Mouse (Mus musculus): ENCODE results near the gene Abi3bp. TPM values are rescaled to one million over a fixed set of nuclear protein-coding genes. Genes with fewer than 3 reads are reported as not detected.

Abi3bp gene
- polyA plus RNA-seq, 1 experiment from 2014 or later = 18.6 TPM

GRCm38 (mm10) chr16:56645251-56645650, 167.6 kb downstream of the Abi3bp start:
- no peak for ATAC-seq (ENCODE audit: borderline replicate concordance, extremely low read depth, low FRiP score, low TSS enrichment)
- Histone ChIP-seq H3K27ac (no peak overlapping the region), H3K27me3 (no peaks in the 10 kb centered on the region), H3K36me3 (no peaks in the 10 kb centered on the region), H3K4me2 (no peak overlapping the region), H3K9ac (no peak overlapping the region), H3K4me1 (0 out of 2 replicates have a peak, but pooled peaks cover 2% of the 10 kb centered on the region), H3K4me3 (no peak overlapping the region), H3K9me3 (no peaks in the 10 kb centered on the region)
- 16% methylated on average over 2 of the region's 2 CpGs for WGBS

GRCm38 (mm10) chr16:56646382-56647172, 168.9 kb downstream of the Abi3bp start:
- no peaks in the 10 kb centered on the region for H3K9me3 ChIP-seq
- no peaks in the 10 kb centered on the region for H3K36me3 ChIP-seq
- no peak overlapping the region for H3K4me2 ChIP-seq
- whole genome bisulfite sequencing = 42% methylated on average over 7 of the region's 7 CpGs
- no peak overlapping the region for H3K27ac ChIP-seq
- no peak overlapping the region for H3K9ac ChIP-seq
- no peaks in the 10 kb centered on the region for H3K27me3 ChIP-seq
- ATAC-seq (ENCODE audit: borderline replicate concordance, extremely low read depth, low FRiP score, low TSS enrichment) = no peak
- H3K4me1 ChIP-seq = 0 out of 2 replicates have a peak, but pooled peaks cover 2% of the 10 kb centered on the region
- H3K4me3 ChIP-seq = no peak overlapping the region

GRCm38 (mm10) chr16:56655193-56655910, 177.7 kb downstream of the Abi3bp start:
- Histone ChIP-seq H3K36me3 (no peaks in the 10 kb centered on the region), H3K9ac (no peak overlapping the region), H3K27me3 (no peaks in the 10 kb centered on the region), H3K9me3 (no peaks in the 10 kb centered on the region), H3K4me3 (no peak overlapping the region), H3K27ac (no peak overlapping the region), H3K4me2 (no peak overlapping the region), H3K4me1 (no peaks in the 10 kb centered on the region)
- 72% methylated on average over 12 of the region's 12 CpGs for whole genome bisulfite sequencing
- no peak for ATAC-seq (ENCODE audit: borderline replicate concordance, extremely low read depth, low FRiP score, low TSS enrichment)

- Histone ChIP-seq H3K27ac (no peak overlapping the region), H3K36me3 (no peaks in the 10 kb centered on the region), H3K9ac (no peak overlapping the region), H3K4me2 (no peak overlapping the region), H3K4me3 (no peak overlapping the region), H3K27me3 (no peaks in the 10 kb centered on the region), H3K9me3 (no peaks in the 10 kb centered on the region), H3K4me1 (no peaks in the 10 kb centered on the region)
- no peak for ATAC-seq (ENCODE audit: borderline replicate concordance, extremely low read depth, low FRiP score, low TSS enrichment)
These were observed 181.2 kb downstream of the Abi3bp start for GRCm38 (mm10) chr16:56658866-56659265.

GRCm38 (mm10) chr16:56669520-56669919, 191.8 kb downstream of the Abi3bp start:
- H3K4me2 ChIP-seq = no peak overlapping the region
- no peaks in the 10 kb centered on the region for H3K36me3 ChIP-seq
- no peak overlapping the region for H3K9ac ChIP-seq
- no peak overlapping the region for H3K4me3 ChIP-seq
- no peaks in the 10 kb centered on the region for H3K4me1 ChIP-seq
- H3K9me3 ChIP-seq = no peaks in the 10 kb centered on the region
- no peak overlapping the region for H3K27ac ChIP-seq
- ATAC-seq (ENCODE audit: borderline replicate concordance, extremely low read depth, low FRiP score, low TSS enrichment) = no peak
- H3K27me3 ChIP-seq = no peaks in the 10 kb centered on the region
- 74% methylated on average over 5 of the region's 5 CpGs for WGBS

- H3K9ac ChIP-seq = no peak overlapping the region
- H3K36me3 ChIP-seq = no peaks in the 10 kb centered on the region
- no peaks in the 10 kb centered on the region for H3K27me3 ChIP-seq
- 50% methylated on average over 8 of the region's 8 CpGs for WGBS
- H3K4me2 ChIP-seq = no peak overlapping the region
- no peak overlapping the region for H3K4me3 ChIP-seq
- H3K4me1 ChIP-seq = no peaks in the 10 kb centered on the region
- H3K9me3 ChIP-seq = no peaks in the 10 kb centered on the region
- no peak overlapping the region for H3K27ac ChIP-seq
- no peak for ATAC-seq (ENCODE audit: borderline replicate concordance, extremely low read depth, low FRiP score, low TSS enrichment)
These were observed 193.3 kb downstream of the Abi3bp start for GRCm38 (mm10) chr16:56670941-56671340.

GRCm38 (mm10) chr16:56673420-56673819, 195.7 kb downstream of the Abi3bp start:
- 58% methylated on average over 2 of the region's 2 CpGs for WGBS
- no peak overlapping the region for H3K4me3 ChIP-seq
- H3K27ac ChIP-seq = no peak overlapping the region
- H3K4me2 ChIP-seq = no peak overlapping the region
- H3K9ac ChIP-seq = no peak overlapping the region
- no peaks in the 10 kb centered on the region for H3K36me3 ChIP-seq
- no peaks in the 10 kb centered on the region for H3K9me3 ChIP-seq
- no peaks in the 10 kb centered on the region for H3K27me3 ChIP-seq
- H3K4me1 ChIP-seq = no peaks in the 10 kb centered on the region
- peak; percentile 52; the same call in 1 of the 2 replicates for ATAC-seq (ENCODE audit: borderline replicate concordance, extremely low read depth, low FRiP score, low TSS enrichment)

- no peak overlapping the region for H3K4me3 ChIP-seq
- H3K27me3 ChIP-seq = no peaks in the 10 kb centered on the region
- no peak overlapping the region for H3K27ac ChIP-seq
- ATAC-seq (ENCODE audit: borderline replicate concordance, extremely low read depth, low FRiP score, low TSS enrichment) = no peak
- H3K36me3 ChIP-seq = no peaks in the 10 kb centered on the region
- H3K9me3 ChIP-seq = no peaks in the 10 kb centered on the region
- H3K4me2 ChIP-seq = no peak overlapping the region
- WGBS = 39% methylated on average over 4 of the region's 4 CpGs
- H3K9ac ChIP-seq = no peak overlapping the region
- 0 out of 2 replicates have a peak, but pooled peaks cover 10% of the 10 kb centered on the region for H3K4me1 ChIP-seq
These were observed 199.5 kb downstream of the Abi3bp start for GRCm38 (mm10) chr16:56677146-56677545.

GRCm38 (mm10) chr16:56681010-56681645, 203.4 kb downstream of the Abi3bp start:
- H3K9ac ChIP-seq = no peak overlapping the region
- peak overlapping the region; percentile 45 for H3K27ac ChIP-seq
- 42% methylated on average over 8 of the region's 8 CpGs for WGBS
- no peaks in the 10 kb centered on the region for H3K9me3 ChIP-seq
- H3K27me3 ChIP-seq = no peaks in the 10 kb centered on the region
- ATAC-seq (ENCODE audit: borderline replicate concordance, extremely low read depth, low FRiP score, low TSS enrichment) = peak; percentile 83
- H3K4me1 ChIP-seq = 0 out of 2 replicates have a peak, but pooled peaks cover 10% of the 10 kb centered on the region
- no peak overlapping the region for H3K4me3 ChIP-seq
- H3K36me3 ChIP-seq = peaks cover 17% of the 10 kb centered on the region; the same call in 1 of the 2 replicates
- H3K4me2 ChIP-seq = no peak overlapping the region; the same call in 1 of the 2 replicates

- H3K9ac ChIP-seq = no peak overlapping the region
- H3K4me2 ChIP-seq = no peak overlapping the region
- no peaks in the 10 kb centered on the region for H3K9me3 ChIP-seq
- no peak overlapping the region for H3K27ac ChIP-seq
- peaks cover 45% of the 10 kb centered on the region for H3K36me3 ChIP-seq
- no peaks in the 10 kb centered on the region for H3K27me3 ChIP-seq
- 0 out of 2 replicates have a peak, but pooled peaks cover 4% of the 10 kb centered on the region for H3K4me1 ChIP-seq
- no peak overlapping the region for H3K4me3 ChIP-seq
- ATAC-seq (ENCODE audit: borderline replicate concordance, extremely low read depth, low FRiP score, low TSS enrichment) = no peak
- WGBS = 90% methylated on average over 5 of the region's 5 CpGs
These were observed 209.1 kb downstream of the Abi3bp start for GRCm38 (mm10) chr16:56686747-56687146.

- ATAC-seq (ENCODE audit: borderline replicate concordance, extremely low read depth, low FRiP score, low TSS enrichment) = no peak
- no peaks in the 10 kb centered on the region for H3K9me3 ChIP-seq
- no peak overlapping the region for H3K4me3 ChIP-seq
- H3K27ac ChIP-seq = no peak overlapping the region
- H3K4me1 ChIP-seq = no peaks in the 10 kb centered on the region
- WGBS = 86% methylated on average over 7 of the region's 7 CpGs
- no peaks in the 10 kb centered on the region for H3K27me3 ChIP-seq
- H3K9ac ChIP-seq = no peak overlapping the region
- no peak overlapping the region for H3K4me2 ChIP-seq
- peaks cover 43% of the 10 kb centered on the region for H3K36me3 ChIP-seq
These were observed 213.0 kb downstream of the Abi3bp start for GRCm38 (mm10) chr16:56690715-56691114.

- Histone ChIP-seq H3K4me1 (no peaks in the 10 kb centered on the region), H3K4me3 (no peak overlapping the region), H3K27me3 (no peaks in the 10 kb centered on the region), H3K4me2 (no peak overlapping the region), H3K36me3 (peaks cover 40% of the 10 kb centered on the region), H3K9ac (no peak overlapping the region), H3K9me3 (no peaks in the 10 kb centered on the region), H3K27ac (no peak overlapping the region)
- ATAC-seq (ENCODE audit: borderline replicate concordance, extremely low read depth, low FRiP score, low TSS enrichment) = no peak
- WGBS = 73% methylated on average over 2 of the region's 2 CpGs
These were observed 218.8 kb downstream of the Abi3bp start for GRCm38 (mm10) chr16:56696448-56696847.
